Mouse (Mus musculus) heart, adult 18-20 months (tissue): ENCODE results near the gene Styxl1. TPM values are rescaled to one million over a fixed set of nuclear protein-coding genes. Genes with fewer than 3 reads are reported as not detected.

Source experiments
- DNase-seq, 2 experiments: peaks; one replicate each; pipeline ENCODE4 v3.0.0; 2021 to 2022; ENCODE audit warnings: mixed read lengths in 1 of 2
- microRNA-seq, 2 experiments: library from miRNA; unstranded; fragments of <30 nt; microRNA quantifications; one replicate each; pipeline ENCODE4 v1.2.0; 2022
- total RNA-seq, 2 experiments: library from RNA; stranded (reverse); gene quantifications; 2 replicates each; pipeline ENCODE4 v1.2.3; 2021

Gene Styxl1
- total RNA-seq, 2 experiments from 2014 or later = not detected

DNA sequence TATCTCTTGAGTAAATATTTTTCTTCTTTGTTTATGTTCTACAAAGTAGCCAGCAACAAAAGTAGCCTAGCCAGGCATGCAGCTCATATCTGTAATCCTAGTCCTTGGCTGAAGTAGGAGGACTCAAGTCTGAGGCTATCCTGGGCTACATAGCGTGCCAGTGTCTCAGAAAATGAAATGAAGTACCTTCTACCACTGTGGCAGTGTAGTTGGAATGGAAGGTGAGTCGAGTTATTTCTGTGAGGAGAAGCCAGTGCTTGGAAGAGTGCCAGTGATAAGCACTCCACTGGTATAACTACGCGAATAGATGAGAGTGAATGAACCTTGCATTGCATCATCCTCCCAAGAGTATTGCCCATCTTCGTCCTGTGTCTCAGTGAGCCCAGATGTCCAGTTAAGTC is 80.5 kb downstream of the Styxl1 start:
- peak; percentile 52 to 58 for DNase-seq

Small RNAs within 50 kb of the gene (microRNA-seq; reads per million reads assigned to microRNA genes)
- 0.54 to 1.1 reads per million in 2 experiments for gene Mir7034

Other genes starting within 250 kb of the Styxl1 start
- 10 to 100 TPM; 19.9 to 24.4 TPM for gene Hip1, start 233.3 kb downstream of the Styxl1 start, total RNA-seq
- not detected for gene Ccl26, start 214.8 kb downstream of the Styxl1 start, total RNA-seq
- gene Ccl24, start 205.3 kb downstream of the Styxl1 start, total RNA-seq = 1 to 10 TPM; 2.3 to 2.7 TPM
- gene Rhbdd2, start 145.8 kb downstream of the Styxl1 start, total RNA-seq = 10 to 100 TPM; 24.2 to 26.8 TPM
- 10 to 100 TPM; 66.4 to 82.7 TPM for gene Por, start 108.4 kb downstream of the Styxl1 start, total RNA-seq
- 10 to 100 TPM; 14.3 to 16.3 TPM for gene Tmem120a, start 33.9 kb downstream of the Styxl1 start, total RNA-seq
- gene Mdh2, start 95 bp upstream of the Styxl1 start, total RNA-seq = 1,000 to 10,000 TPM; 1,865 to 1,976 TPM
- not detected for gene Srrm3, start 28.5 kb upstream of the Styxl1 start, total RNA-seq
- gene Hspb1, start 109.5 kb upstream of the Styxl1 start, total RNA-seq = 100 to 1,000 TPM; 501 to 698 TPM
- 100 to 1,000 TPM; 285 to 287 TPM for gene Ywhag, start 156.2 kb upstream of the Styxl1 start, total RNA-seq
- gene Ssc4d, start 196.1 kb upstream of the Styxl1 start, total RNA-seq = under 1 TPM; 0.21 to 0.40 TPM
- not detected for gene Zp3, start 201.7 kb upstream of the Styxl1 start, total RNA-seq
- gene Dtx2, start 216.4 kb upstream of the Styxl1 start, total RNA-seq = 1 to 10 TPM; 6.5 to 8.1 TPM